Mouse (Mus musculus) adrenal gland, postnatal 4 days (tissue): ENCODE data around the gene Srrm3. TPM values are rescaled to one million over a fixed set of nuclear protein-coding genes. Genes with fewer than 3 reads are reported as not detected.

Experiments used
- DNase-seq, 2 experiments: peaks; one replicate each; pipeline ENCODE4 v3.0.0; 2021 to 2022; ENCODE audit warnings: low spot score in 2 of 2, mixed read lengths in 2 of 2
- long read RNA-seq, 2 experiments: library from polyadenylated mRNA; stranded (forward); transcript quantifications; one replicate each; pipeline ENCODE4 v2.0.0; 2021
- total RNA-seq, 2 experiments: library from RNA; stranded (reverse); gene quantifications; 2 replicates each; pipeline ENCODE4 v1.2.3; 2021

Srrm3 gene
- total RNA-seq = 1 to 10 TPM; 7.5 to 7.9 TPM
- long read RNA-seq, experiment 1, partial matches to known transcripts = 0 of 1 reads
- long read RNA-seq, experiment 1, other reads (novel, unspliced or antisense) = 1 of 1 reads
- long read RNA-seq, experiment 2, partial matches to known transcripts = 2 of 2 reads
- long read RNA-seq, experiment 2, other reads (novel, unspliced or antisense) = 0 of 2 reads

GRCm38 (mm10) chr5:135806555-135807262, at the start of gene Srrm3:
Srrm3 (plus strand) TSS chr5:135806890.
- DNase-seq = peak; percentile 84 to 87

- DNase-seq = no peak
Observed at GRCm38 (mm10) chr5:135761881-135762280, 44.8 kb upstream of the Srrm3 start.

GRCm38 (mm10) chr5:135763526-135763925, 43.2 kb upstream of the Srrm3 start:
- peak; percentile 30 to 40 for DNase-seq

- no peak for DNase-seq
Observed at GRCm38 (mm10) chr5:135764971-135765370, 41.7 kb upstream of the Srrm3 start.

GRCm38 (mm10) chr5:135772519-135772918, 34.2 kb upstream of the Srrm3 start:
- DNase-seq = no peak

- DNase-seq = no peak
Observed at GRCm38 (mm10) chr5:135776546-135776945, 30.1 kb upstream of the Srrm3 start.

GRCm38 (mm10) chr5:135777796-135778470, 28.8 kb upstream of the Srrm3 start, which contains the start of gene Styxl1:
Styxl1 (minus strand) TSS chr5:135778385.
- peak in 1 of 2 experiments; percentile 13 for DNase-seq

- peak; percentile 91 to 98 for DNase-seq
Observed at GRCm38 (mm10) chr5:135778471-135779445, 27.9 kb upstream of the Srrm3 start, which contains the start of gene Mdh2. Mdh2 (plus strand) TSS chr5:135778480.

- no peak for DNase-seq
Observed at GRCm38 (mm10) chr5:135780331-135780730, 26.4 kb upstream of the Srrm3 start.

- no peak for DNase-seq
Observed at GRCm38 (mm10) chr5:135782901-135783300, 23.8 kb upstream of the Srrm3 start.

GRCm38 (mm10) chr5:135793996-135794858, 12.5 kb upstream of the Srrm3 start:
- peak; percentile 78 to 84 for DNase-seq

- DNase-seq = no peak
Observed at GRCm38 (mm10) chr5:135794859-135795181, 11.9 kb upstream of the Srrm3 start.

- no peak for DNase-seq
Observed at GRCm38 (mm10) chr5:135799746-135800145, 6.9 kb upstream of the Srrm3 start.

- DNase-seq = no peak
Observed at GRCm38 (mm10) chr5:135800927-135801326, 5.8 kb upstream of the Srrm3 start.

GRCm38 (mm10) chr5:135802641-135803040, 4.0 kb upstream of the Srrm3 start:
- no peak for DNase-seq

GRCm38 (mm10) chr5:135803135-135803534, 3.6 kb upstream of the Srrm3 start:
- DNase-seq = no peak

GRCm38 (mm10) chr5:135803676-135804075, 3.0 kb upstream of the Srrm3 start:
- DNase-seq = no peak

GRCm38 (mm10) chr5:135804735-135805134, 2.0 kb upstream of the Srrm3 start:
- DNase-seq = no peak

- DNase-seq = no peak
Observed at GRCm38 (mm10) chr5:135807263-135807637, 560 bp downstream of the Srrm3 start.

GRCm38 (mm10) chr5:135812991-135813390, 6.3 kb downstream of the Srrm3 start:
- DNase-seq = no peak
